Mouse (Mus musculus) heart, postnatal 4 days (tissue): ENCODE results near the gene Mogat1. TPM values are rescaled to one million over a fixed set of nuclear protein-coding genes. Genes with fewer than 3 reads are reported as not detected.
"Not testable (repeated sequence)": the region's sequence is repeated elsewhere in the genome, so short reads cannot be mapped to it uniquely, and the experiment has no call there.

Source experiments
- DNase-seq: peaks from one replicate; pipeline ENCODE4 v3.0.0; 2021
- total RNA-seq, 2 experiments: library from RNA; stranded (reverse); gene quantifications; 2 replicates each; pipeline ENCODE4 v1.2.3; 2021

The Mogat1 gene
- not detected for total RNA-seq

- no peak for DNase-seq
Measured at GRCm38 (mm10) chr1:78510862-78511261, at the start of gene Mogat1. Gene Mogat1 (plus strand): TSS chr1:78510991.

GRCm38 (mm10) chr1:78472441-78472840, 38.4 kb upstream of the Mogat1 start:
- DNase-seq: no peak

- no peak for DNase-seq
Measured at GRCm38 (mm10) chr1:78483430-78483829, 27.4 kb upstream of the Mogat1 start.

GRCm38 (mm10) chr1:78484361-78484760, 26.4 kb upstream of the Mogat1 start:
- no peak for DNase-seq

GRCm38 (mm10) chr1:78488427-78488751, 22.4 kb upstream of the Mogat1 start:
- DNase-seq: no peak

- peak; percentile 94 for DNase-seq
Measured at GRCm38 (mm10) chr1:78488752-78489492, 21.9 kb upstream of the Mogat1 start, which contains the start of gene Farsb. Gene Farsb (minus strand): TSS chr1:78488897.

GRCm38 (mm10) chr1:78490143-78490542, 20.6 kb upstream of the Mogat1 start:
- no peak for DNase-seq

GRCm38 (mm10) chr1:78501036-78501435, 9.8 kb upstream of the Mogat1 start:
- no peak for DNase-seq

- not testable (repeated sequence) for DNase-seq
Measured at GRCm38 (mm10) chr1:78501856-78502255, 8.9 kb upstream of the Mogat1 start.

- no peak for DNase-seq
Measured at GRCm38 (mm10) chr1:78502527-78502926, 8.3 kb upstream of the Mogat1 start.

- DNase-seq: no peak
Measured at GRCm38 (mm10) chr1:78507137-78507536, 3.7 kb upstream of the Mogat1 start.

GRCm38 (mm10) chr1:78511621-78512160, 900 bp downstream of the Mogat1 start, which contains the start of gene BC035947:
Gene BC035947 (minus strand): TSS chr1:78512158.
- peak; percentile 33 for DNase-seq

GRCm38 (mm10) chr1:78512756-78513155, 2.0 kb downstream of the Mogat1 start:
- DNase-seq: no peak

GRCm38 (mm10) chr1:78518907-78519306, 8.1 kb downstream of the Mogat1 start:
- no peak for DNase-seq

- DNase-seq: peak; percentile 74
Measured at GRCm38 (mm10) chr1:78525189-78525886, 14.5 kb downstream of the Mogat1 start.

- no peak for DNase-seq
Measured at GRCm38 (mm10) chr1:78528356-78528755, 17.6 kb downstream of the Mogat1 start.

- DNase-seq: no peak
Measured at GRCm38 (mm10) chr1:78529011-78529410, 18.2 kb downstream of the Mogat1 start.

GRCm38 (mm10) chr1:78530500-78531215, 19.9 kb downstream of the Mogat1 start:
- no peak for DNase-seq

- DNase-seq: no peak
Measured at GRCm38 (mm10) chr1:78532184-78532800, 21.5 kb downstream of the Mogat1 start.

- no peak for DNase-seq
Measured at GRCm38 (mm10) chr1:78534428-78535150, 23.8 kb downstream of the Mogat1 start.

GRCm38 (mm10) chr1:78536310-78537164, 25.7 kb downstream of the Mogat1 start:
- DNase-seq: peak; percentile 88
